Mouse (Mus musculus) kidney, adult 18-20 months (tissue): ENCODE measurements at regions not wholly inside any gene's neighbourhood (a gene's known extent, or its start where the extent isn't known, plus 50 kb on each side); places are given as distances from the start of the nearest gene placed in this dataset.

Source experiments
- DNase-seq: peaks from one replicate; pipeline ENCODE4 v3.0.0; 2021

DNA sequence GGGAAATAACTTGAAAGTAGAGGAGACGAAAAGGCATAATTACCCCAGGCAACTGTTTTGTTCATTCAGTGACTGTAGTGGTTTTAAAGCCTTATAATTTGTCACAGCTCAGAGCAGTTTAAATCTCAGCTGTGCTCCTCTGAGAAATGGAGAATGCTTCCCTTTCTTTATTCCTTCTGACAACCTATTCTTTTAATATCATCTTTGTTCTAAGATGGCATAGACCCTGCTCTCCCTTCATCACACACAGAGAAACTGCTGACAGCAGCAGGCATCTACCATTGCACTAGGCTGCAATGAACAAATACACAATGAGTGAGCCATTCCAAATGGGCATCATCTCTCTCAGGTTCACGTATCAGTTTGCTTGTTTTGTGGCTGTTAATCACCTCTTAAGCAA is 50.5 kb upstream of the Gm11232 start:
- no peak for DNase-seq
